Mouse (Mus musculus): Measurements from ENCODE around the gene Lhx2. TPM values are rescaled to one million over a fixed set of nuclear protein-coding genes. Genes with fewer than 3 reads are reported as not detected.

Lhx2 gene
- polyA plus RNA-seq, 1 experiment from 2014 or later = 0.70 TPM

DNA sequence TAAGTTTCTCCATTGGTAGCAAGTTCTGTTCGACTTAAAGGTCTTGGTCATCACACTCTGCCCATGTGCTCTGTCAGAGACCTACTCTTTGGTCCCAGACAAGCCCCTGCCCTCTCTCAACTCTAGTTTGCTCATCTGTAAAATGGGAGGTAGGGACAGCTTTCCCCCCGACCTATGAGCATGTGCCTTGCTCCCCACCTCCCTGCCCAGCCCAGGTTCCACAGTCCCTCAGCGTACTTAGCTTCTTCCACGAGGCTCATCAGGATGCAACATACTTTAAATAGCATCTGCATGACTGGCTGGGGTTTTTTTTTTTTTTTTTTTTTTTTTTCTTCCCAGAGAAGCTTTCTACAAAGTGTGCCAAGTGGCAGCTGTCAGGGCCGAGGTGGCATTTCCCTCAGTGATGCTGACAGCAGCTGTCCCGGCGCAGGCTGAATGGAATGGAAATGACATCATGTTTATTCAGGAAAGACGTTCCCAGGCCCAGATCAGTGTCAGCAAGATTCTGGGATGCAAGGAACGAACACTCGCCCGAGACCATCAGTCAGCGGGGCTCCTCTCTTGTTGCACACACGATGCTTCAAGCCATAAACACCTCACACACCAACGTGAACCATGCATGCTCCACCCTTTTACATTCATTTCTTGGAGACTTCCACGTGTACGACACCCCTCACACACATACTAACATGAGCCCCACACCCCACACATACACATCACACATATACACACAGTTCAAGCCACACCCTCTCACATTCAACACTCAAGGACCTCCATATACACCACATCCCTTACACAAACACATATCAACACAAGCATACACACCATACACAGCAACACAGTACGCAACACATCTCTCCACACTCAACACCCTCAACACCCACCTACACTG is 56.1 kb downstream of the Lhx2 start:
- Histone ChIP-seq H3K4me1 (replicated peaks) (peaks cover 8% of the 10 kb centered on the region; the same call in 1 of the 2 replicates), H3K27ac (ENCODE audit: poor library complexity, severe bottlenecking) (no peak overlapping the region), H3K27me3 (replicated peaks) (0 out of 2 replicates have a peak, but pooled peaks cover 4% of the 10 kb centered on the region), H3K4me2 (no peak overlapping the region), H3K9ac (no peak overlapping the region), H3K36me3 (no peaks in the 10 kb centered on the region), H3K9me3 (replicated peaks) (no peaks in the 10 kb centered on the region), H3K4me3 (no peak overlapping the region)
- ATAC-seq (ENCODE audit: insufficient number of reproducible peaks, low FRiP score) = no peak
- WGBS = 48% methylated on average over 17 of the region's 17 CpGs

DNA sequence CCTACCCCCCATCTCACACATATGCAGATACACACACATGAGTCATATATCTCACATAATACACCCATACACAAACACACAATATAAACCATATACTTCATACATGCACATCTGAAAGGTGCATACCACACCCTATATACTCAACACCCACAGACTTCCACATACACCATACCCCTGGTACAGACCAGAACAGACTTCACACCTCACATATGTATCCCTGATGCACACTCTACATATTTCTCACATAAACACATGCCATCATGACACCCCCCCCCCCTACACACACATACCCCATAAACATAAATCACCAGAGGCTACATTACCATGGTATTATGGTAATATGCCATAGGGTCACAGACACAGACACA is 56.8 kb downstream of the Lhx2 start:
- Histone ChIP-seq H3K4me2 (no peak overlapping the region), H3K9me3 (replicated peaks) (no peaks in the 10 kb centered on the region), H3K9ac (no peak overlapping the region), H3K27me3 (replicated peaks) (0 out of 2 replicates have a peak, but pooled peaks cover 4% of the 10 kb centered on the region), H3K36me3 (no peaks in the 10 kb centered on the region), H3K27ac (ENCODE audit: poor library complexity, severe bottlenecking) (no peak overlapping the region), H3K4me1 (replicated peaks) (peaks cover 8% of the 10 kb centered on the region; the same call in 1 of the 2 replicates), H3K4me3 (no peak overlapping the region)
- ATAC-seq (ENCODE audit: insufficient number of reproducible peaks, low FRiP score) = no peak

DNA sequence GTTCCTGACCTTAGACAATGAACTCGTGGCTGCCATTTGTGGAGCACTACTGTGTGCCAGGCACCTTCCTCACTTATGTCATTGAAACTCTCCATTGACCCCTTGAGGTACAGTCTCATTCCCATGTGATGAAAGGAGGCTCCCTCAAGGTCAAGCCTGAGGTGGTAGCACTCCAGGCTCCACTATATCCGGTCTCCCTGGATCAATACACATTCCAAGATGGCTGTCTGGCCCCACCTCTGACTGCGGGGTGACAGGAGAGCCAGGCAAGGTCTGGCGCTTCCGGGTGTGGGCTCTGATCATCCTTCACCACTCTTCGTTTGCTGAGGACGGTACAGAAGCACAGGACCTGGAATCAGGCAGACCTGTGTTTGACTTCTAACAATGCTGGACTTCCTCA is 58.2 kb downstream of the Lhx2 start:
- Histone ChIP-seq H3K27me3 (replicated peaks) (0 out of 2 replicates have a peak, but pooled peaks cover 4% of the 10 kb centered on the region), H3K4me2 (no peak overlapping the region), H3K9ac (no peak overlapping the region), H3K4me1 (replicated peaks) (peaks cover 4% of the 10 kb centered on the region; the same call in 1 of the 2 replicates), H3K4me3 (no peak overlapping the region), H3K9me3 (replicated peaks) (no peaks in the 10 kb centered on the region), H3K36me3 (no peaks in the 10 kb centered on the region), H3K27ac (ENCODE audit: poor library complexity, severe bottlenecking) (no peak overlapping the region)
- WGBS = 60% methylated on average over 7 of the region's 7 CpGs
- ATAC-seq (ENCODE audit: insufficient number of reproducible peaks, low FRiP score) = no peak

DNA sequence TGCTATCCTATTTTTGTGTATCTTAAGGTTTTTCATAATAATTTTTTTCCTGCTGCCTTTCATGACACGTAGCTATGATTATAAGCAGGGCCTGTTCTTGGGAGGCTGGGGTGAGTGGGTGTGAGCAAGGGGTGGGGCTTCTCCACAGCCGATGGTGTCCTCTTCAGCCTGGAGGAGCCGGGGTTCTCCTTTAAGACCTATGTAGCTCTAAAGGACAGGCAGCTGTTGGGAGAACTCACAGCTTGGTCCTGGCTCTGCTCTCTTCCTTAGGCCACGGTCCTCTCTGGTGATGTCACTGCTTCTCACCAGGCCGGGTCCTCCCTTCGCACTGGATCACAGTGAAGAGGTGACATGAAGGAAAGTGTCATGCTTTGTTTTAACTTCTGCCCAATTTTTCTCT is 58.8 kb downstream of the Lhx2 start:
- Histone ChIP-seq H3K27me3 (replicated peaks) (0 out of 2 replicates have a peak, but pooled peaks cover 6% of the 10 kb centered on the region), H3K27ac (ENCODE audit: poor library complexity, severe bottlenecking) (no peak overlapping the region), H3K4me1 (replicated peaks) (peaks cover 4% of the 10 kb centered on the region; the same call in 1 of the 2 replicates), H3K4me3 (no peak overlapping the region), H3K9ac (no peak overlapping the region), H3K9me3 (replicated peaks) (no peaks in the 10 kb centered on the region), H3K4me2 (no peak overlapping the region), H3K36me3 (no peaks in the 10 kb centered on the region)
- no peak for ATAC-seq (ENCODE audit: insufficient number of reproducible peaks, low FRiP score)
- 46% methylated on average over 6 of the region's 6 CpGs for WGBS

DNA sequence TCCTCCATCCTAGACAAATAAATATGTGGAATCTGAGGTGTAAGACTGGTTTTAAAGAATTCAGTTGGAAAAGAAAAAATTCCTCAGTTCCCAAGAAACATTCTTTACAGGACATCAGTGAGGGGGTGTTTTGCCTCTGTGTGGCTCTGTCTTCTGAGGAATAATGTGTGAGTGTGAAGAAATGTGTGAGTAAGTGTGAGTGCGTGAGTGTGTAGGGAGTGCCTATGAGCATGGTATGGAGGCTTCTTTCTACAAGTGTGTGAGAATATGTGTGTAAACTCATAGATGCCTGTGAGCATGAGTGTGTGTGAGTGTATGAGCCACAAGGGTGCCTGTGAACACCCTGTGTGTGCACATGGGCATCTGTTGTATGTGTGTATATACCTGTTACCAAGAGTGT is 63.5 kb downstream of the Lhx2 start:
- H3K36me3 ChIP-seq = no peaks in the 10 kb centered on the region
- no peaks in the 10 kb centered on the region for H3K9me3 ChIP-seq (replicated peaks)
- peaks cover 14% of the 10 kb centered on the region; the same call in 1 of the 2 replicates for H3K27me3 ChIP-seq (replicated peaks)
- no peak overlapping the region for H3K4me2 ChIP-seq
- 91% methylated on average over 1 of the region's 1 CpGs for WGBS
- H3K4me3 ChIP-seq = no peak overlapping the region
- no peak overlapping the region for H3K27ac ChIP-seq (ENCODE audit: poor library complexity, severe bottlenecking)
- H3K9ac ChIP-seq = no peak overlapping the region
- no peak for ATAC-seq (ENCODE audit: insufficient number of reproducible peaks, low FRiP score)
- H3K4me1 ChIP-seq (replicated peaks) = no peaks in the 10 kb centered on the region

DNA sequence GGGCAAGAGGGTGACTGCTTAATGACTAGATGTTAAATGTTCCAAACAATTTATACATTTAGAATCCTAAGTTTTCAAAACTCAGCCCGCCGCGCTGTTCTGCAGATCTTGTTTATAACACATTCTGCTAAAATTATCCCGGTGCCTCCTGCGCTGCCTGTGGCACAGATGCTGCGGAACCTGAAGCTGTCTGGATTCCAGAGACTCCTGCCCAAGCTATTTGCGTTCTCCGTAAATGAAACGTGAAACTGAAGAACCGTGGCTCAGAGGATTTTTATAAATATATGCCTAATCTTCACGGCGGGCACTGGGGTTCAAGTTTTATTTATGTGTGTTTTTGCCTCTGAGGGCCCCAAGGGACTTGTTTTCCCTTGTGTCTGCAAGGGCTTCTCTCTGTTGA is 64.2 kb downstream of the Lhx2 start:
- Histone ChIP-seq H3K36me3 (no peaks in the 10 kb centered on the region), H3K27ac (ENCODE audit: poor library complexity, severe bottlenecking) (no peak overlapping the region), H3K4me3 (no peak overlapping the region), H3K27me3 (replicated peaks) (peaks cover 16% of the 10 kb centered on the region; the same call in 1 of the 2 replicates), H3K4me1 (replicated peaks) (no peaks in the 10 kb centered on the region), H3K4me2 (no peak overlapping the region), H3K9me3 (replicated peaks) (no peaks in the 10 kb centered on the region), H3K9ac (no peak overlapping the region)
- ATAC-seq (ENCODE audit: insufficient number of reproducible peaks, low FRiP score) = no peak
- WGBS = 64% methylated on average over 12 of the region's 12 CpGs

DNA sequence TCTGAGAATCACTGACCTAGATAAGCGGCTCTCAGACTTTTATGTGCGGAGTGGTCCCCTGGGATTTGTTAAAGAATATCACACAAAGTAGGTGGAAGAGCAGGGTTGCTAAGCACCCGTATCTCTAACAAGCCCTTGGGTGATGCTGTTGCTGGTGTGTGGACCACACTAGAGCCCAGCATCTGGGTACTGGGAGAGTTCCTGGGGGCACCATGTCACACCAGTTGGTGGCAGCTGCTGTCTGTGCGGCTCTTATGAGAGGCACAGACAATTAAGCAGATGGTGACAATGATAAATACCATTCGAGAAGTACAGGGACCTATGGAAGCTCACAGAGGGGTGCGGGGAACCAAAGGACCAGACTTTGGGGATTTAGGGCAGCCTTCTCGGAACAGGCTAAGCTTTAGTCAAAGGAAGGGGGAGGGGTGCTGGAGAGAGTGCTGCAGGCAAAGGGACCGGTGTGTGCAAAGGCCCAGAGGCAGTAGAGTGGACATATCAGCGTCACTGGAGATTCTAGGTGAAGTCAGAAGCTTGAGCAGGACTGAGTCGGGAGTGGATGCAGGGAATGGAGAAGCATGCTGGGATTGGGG is 65.0 kb downstream of the Lhx2 start:
- Histone ChIP-seq H3K27me3 (replicated peaks) (peaks cover 16% of the 10 kb centered on the region; the same call in 1 of the 2 replicates), H3K4me1 (replicated peaks) (no peaks in the 10 kb centered on the region), H3K36me3 (no peaks in the 10 kb centered on the region), H3K4me3 (no peak overlapping the region), H3K9me3 (replicated peaks) (no peaks in the 10 kb centered on the region), H3K4me2 (no peak overlapping the region), H3K27ac (ENCODE audit: poor library complexity, severe bottlenecking) (no peak overlapping the region), H3K9ac (no peak overlapping the region)
- no peak for ATAC-seq (ENCODE audit: insufficient number of reproducible peaks, low FRiP score)
- 66% methylated on average over 10 of the region's 10 CpGs for WGBS

DNA sequence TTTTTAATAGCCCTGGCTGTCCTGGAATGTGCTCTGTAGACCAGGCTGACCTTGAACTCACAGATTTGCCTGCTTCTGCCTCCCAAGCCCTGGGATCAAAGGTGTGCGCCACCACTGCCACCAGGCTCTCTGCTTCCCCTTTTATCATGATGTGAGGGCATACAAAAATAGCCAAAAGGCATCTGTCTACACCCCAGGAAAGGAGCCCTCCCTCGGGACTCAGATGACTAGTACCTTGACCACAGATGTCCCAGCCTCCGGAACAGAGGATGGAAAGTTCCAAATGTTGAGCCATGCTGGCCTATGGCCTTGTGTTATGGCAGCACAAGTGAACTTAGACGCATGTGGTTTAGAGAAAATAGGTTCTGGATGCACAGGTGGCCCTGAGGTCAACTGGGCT is 66.3 kb downstream of the Lhx2 start:
- H3K9ac ChIP-seq = no peak overlapping the region
- no peak overlapping the region for H3K27ac ChIP-seq (ENCODE audit: poor library complexity, severe bottlenecking)
- H3K4me2 ChIP-seq = no peak overlapping the region
- H3K27me3 ChIP-seq (replicated peaks) = peaks cover 24% of the 10 kb centered on the region
- no peak overlapping the region for H3K4me3 ChIP-seq
- ATAC-seq (ENCODE audit: insufficient number of reproducible peaks, low FRiP score) = no peak
- H3K36me3 ChIP-seq = no peaks in the 10 kb centered on the region
- H3K9me3 ChIP-seq (replicated peaks) = no peaks in the 10 kb centered on the region
- H3K4me1 ChIP-seq (replicated peaks) = no peaks in the 10 kb centered on the region
- 63% methylated on average over 4 of the region's 4 CpGs for WGBS

DNA sequence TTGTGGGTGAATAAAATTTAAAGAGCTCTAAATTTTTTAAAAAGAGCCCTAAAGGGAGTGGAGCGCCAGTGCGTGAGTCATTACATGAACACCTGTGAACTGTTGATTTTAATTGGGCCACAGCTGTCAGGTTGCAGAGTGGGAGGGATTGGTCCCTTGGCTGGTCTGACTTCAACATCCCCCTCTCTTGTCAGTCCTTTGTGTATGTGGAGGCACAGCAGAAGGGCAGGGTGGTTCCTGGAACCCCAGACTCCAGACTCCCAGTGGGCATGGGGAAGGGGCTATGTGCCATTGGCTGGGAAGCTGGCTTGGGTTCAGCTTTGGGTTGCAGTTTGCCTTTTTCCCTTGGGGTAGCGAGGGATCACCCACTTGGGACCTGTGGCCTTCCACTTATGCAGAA is 70.2 kb downstream of the Lhx2 start:
- H3K27me3 ChIP-seq (replicated peaks) = peaks cover 27% of the 10 kb centered on the region
- H3K27ac ChIP-seq (ENCODE audit: poor library complexity, severe bottlenecking) = no peak overlapping the region
- ATAC-seq (ENCODE audit: insufficient number of reproducible peaks, low FRiP score) = no peak

DNA sequence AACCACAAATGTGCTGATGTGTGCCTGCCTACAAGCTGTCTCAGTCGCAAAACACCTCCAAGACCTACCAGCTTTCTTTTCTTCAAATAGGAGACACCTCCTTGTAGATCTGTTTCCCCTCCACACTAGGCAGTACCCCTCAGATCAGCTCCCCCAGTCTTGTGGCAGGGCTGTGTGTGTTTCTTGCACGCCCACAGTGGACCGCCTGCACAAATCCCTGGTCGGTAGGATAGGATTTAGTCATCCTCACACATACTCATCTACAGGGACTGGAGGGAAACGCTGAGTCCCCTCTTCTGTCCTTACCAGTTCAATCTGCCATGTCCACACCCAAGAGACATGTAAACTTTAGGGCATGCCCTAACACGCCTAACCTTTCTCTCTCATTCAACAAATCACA is 71.1 kb downstream of the Lhx2 start:
- H3K9me3 ChIP-seq (replicated peaks) = no peaks in the 10 kb centered on the region
- peaks cover 27% of the 10 kb centered on the region for H3K27me3 ChIP-seq (replicated peaks)
- WGBS = 82% methylated on average over 6 of the region's 6 CpGs
- no peaks in the 10 kb centered on the region for H3K4me1 ChIP-seq (replicated peaks)
- no peak overlapping the region for H3K4me3 ChIP-seq
- H3K27ac ChIP-seq (ENCODE audit: poor library complexity, severe bottlenecking) = no peak overlapping the region
- no peak overlapping the region for H3K9ac ChIP-seq
- H3K4me2 ChIP-seq = no peak overlapping the region
- ATAC-seq (ENCODE audit: insufficient number of reproducible peaks, low FRiP score) = no peak
- no peaks in the 10 kb centered on the region for H3K36me3 ChIP-seq

More for the DNA sequence above, 70.2 kb downstream of the Lhx2 start:
- H3K4me2 ChIP-seq = no peak overlapping the region
- H3K4me3 ChIP-seq = no peak overlapping the region
- 88% methylated on average over 3 of the region's 3 CpGs for WGBS
- no peaks in the 10 kb centered on the region for H3K4me1 ChIP-seq (replicated peaks)
- no peak overlapping the region for H3K9ac ChIP-seq
- H3K9me3 ChIP-seq (replicated peaks) = no peaks in the 10 kb centered on the region
- no peaks in the 10 kb centered on the region for H3K36me3 ChIP-seq

DNA sequence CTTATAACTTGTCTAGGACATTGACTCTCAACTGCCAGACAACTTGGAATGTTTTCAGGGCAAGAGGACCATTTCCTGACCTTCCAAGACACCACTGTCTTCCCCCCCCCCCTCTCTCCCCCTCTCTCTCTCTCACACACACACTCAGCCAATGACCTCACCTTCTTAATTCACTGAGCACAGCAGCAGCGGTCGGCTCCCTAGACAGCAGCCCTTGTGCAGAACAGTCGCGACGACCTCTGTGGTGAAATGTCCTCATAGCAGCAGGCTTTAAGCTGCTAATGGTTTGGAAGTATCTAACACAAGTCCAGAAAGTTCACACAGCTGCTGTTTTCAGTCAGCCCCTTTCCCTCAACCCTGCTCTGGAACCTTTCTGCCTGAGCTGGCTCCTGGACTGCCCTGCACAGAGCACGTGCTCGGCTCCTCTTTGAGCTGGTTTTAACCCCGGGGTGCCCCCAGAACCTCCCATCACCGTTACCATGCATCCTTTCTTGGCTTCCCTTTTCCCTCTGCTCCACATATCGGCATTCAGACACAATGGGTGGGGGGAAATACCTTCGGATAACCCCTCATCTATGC is 73.6 kb downstream of the Lhx2 start:
- Histone ChIP-seq H3K27ac (ENCODE audit: poor library complexity, severe bottlenecking) (no peak overlapping the region), H3K4me1 (replicated peaks) (no peaks in the 10 kb centered on the region), H3K36me3 (no peaks in the 10 kb centered on the region), H3K4me3 (no peak overlapping the region), H3K4me2 (no peak overlapping the region), H3K27me3 (replicated peaks) (peaks cover 18% of the 10 kb centered on the region), H3K9me3 (replicated peaks) (no peaks in the 10 kb centered on the region), H3K9ac (no peak overlapping the region)
- 38% methylated on average over 11 of the region's 11 CpGs for WGBS
- no peak for ATAC-seq (ENCODE audit: insufficient number of reproducible peaks, low FRiP score)
